Mouse (Mus musculus) adrenal gland, adult 8-10 months (tissue): Measurements from ENCODE around the gene Atl3. TPM values are rescaled to one million over a fixed set of nuclear protein-coding genes. Genes with fewer than 3 reads are reported as not detected.
"Not testable (repeated sequence)": the region's sequence is repeated elsewhere in the genome, so short reads cannot be mapped to it uniquely, and the experiment has no call there.

Experiments used
- DNase-seq: peaks from one replicate; pipeline ENCODE4 v3.0.0; 2022
- total RNA-seq, 4 experiments: library from RNA; stranded (reverse); gene quantifications; 2 replicates each; pipeline ENCODE4 v1.2.4; 2022

Atl3 gene
- 100 to 1,000 TPM; 126 to 140 (median 136) TPM for total RNA-seq

DNA sequence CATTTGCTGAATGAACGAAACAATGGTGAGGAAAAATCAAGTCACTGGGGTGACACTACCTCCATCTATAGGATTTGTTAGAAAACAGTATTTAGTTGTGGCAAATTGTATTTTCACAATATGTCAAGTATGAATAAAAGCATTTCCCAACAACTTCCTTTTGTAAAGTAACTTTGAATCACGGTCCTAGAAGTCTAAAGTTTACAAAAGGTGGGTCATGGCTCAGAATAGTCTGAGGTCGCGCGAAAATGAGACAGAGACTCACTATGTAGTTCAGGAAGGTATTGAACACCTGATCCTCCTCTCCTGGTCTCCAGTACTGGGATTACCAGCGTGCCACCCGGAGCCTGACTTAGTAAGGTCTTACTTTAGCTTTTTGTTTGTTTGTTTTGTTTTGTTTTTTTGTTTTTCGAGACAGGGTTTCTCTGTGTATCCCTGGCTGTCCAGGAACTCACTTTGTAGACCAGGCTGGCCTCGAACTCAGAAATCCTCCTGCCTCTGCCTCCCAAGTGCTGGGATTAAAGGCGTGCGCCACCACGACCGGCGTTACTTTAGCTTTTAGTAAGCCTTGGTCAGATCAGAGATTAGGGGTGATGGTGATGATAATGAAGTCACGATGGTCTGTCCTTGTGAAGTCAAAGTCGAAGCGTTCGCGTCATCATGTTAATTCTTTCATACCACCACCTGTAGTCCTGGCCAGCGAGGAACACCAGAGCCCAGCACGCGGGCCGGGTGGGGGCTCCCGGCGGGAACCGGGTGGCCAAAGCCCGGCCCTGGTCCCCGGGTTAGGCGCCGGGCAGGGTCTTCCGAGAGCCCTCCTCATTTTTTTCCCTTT is at the start of gene Atl3:
TSS of gene Atl3 (plus strand) at position 689 of the 835 bp plus-strand sequence.
- no peak for DNase-seq

DNA sequence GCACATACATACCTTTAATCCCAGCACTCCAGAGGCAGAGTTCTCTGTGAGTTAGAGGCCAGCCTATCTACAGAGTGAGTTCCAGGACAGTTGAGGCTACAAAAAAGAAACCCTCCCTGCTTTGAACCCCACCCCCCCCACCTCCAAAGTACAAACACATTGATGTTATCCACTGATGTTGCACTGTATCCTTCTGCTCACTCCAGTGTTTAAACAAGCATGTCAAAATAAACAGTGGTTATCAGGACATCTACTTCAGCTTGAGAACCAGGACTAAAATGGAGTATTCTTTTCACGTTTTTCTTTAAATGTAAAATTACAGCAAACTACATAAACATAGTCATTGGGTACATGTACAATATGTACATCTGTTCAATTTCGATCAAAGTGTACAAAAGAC is 48.7 kb upstream of the Atl3 start:
- DNase-seq = no peak

DNA sequence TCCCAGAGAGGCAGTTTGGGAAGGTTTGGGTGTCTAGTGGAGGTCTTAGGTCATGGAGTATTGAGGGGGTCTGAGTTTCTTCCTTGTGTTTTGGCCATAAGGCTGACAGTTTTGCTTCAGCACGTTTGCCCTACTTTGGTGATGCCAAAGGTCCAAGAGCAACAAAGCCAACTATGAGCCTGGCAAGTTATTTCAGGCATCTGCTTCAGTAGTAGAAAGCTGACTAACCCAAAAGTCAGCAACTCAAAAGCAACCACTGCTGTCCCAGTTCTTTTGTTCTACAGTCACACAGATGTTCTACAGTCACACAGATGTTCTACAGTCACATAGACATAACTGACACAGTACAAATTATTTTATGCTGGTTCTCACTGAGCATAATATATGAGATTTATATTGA is 48.2 kb upstream of the Atl3 start:
- no peak for DNase-seq

DNA sequence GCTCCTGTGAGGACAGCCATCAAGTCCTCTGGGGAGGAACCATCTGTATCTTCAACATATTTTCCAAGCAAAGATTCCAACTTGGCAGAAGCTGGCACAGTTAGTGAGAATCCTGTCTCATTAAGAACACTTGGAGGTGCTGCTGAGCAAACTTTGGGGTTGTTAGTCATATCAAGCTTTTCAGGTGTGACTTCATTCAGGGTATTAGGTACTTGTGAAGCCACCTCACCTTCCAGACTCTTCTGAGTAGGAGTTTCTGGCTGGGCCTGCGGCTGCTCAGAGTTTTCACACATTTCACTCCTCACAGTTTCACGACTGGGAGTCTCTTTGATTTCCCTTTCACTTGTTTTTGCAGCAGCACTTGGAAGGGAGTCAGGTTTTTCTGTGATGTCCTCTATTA is 37.0 kb upstream of the Atl3 start:
- DNase-seq = no peak

DNA sequence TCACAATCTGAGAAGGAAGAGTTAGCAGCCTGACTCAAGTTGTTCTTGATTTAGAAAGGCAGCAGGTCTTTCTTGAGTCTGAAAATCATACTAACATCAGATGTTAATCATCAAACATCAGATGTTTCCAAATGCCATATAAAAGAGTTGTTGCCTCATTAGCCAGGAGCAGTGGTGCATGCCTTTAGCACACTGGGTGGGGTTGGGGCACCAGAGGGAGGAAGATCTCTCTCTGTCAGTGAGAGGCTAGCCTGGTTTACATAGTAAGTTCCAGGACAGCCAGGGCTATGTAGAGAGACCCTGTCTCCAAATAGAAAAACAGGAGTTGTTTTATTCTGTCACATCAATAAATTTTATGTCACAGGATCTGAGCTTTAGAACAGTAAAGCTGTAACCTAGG is 34.9 kb upstream of the Atl3 start:
- DNase-seq = no peak

DNA sequence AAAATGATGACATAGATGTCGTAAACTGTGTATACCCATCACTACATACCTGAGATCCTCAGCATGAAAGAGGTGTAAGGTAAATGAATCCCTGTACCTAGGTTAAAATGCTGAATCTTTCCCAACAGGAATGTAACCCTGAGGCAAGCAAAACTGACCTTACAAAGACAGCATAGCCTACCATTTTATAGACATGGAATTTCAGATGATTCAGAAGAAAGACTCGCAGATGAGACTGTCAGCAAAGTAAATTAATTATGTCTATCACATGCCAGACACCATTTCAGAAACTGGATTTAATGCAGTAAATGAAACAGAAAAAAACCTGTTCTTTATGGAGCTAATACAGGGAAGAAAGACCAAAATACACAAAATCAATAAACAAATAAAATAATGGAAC is 34.5 kb upstream of the Atl3 start:
- DNase-seq = no peak

DNA sequence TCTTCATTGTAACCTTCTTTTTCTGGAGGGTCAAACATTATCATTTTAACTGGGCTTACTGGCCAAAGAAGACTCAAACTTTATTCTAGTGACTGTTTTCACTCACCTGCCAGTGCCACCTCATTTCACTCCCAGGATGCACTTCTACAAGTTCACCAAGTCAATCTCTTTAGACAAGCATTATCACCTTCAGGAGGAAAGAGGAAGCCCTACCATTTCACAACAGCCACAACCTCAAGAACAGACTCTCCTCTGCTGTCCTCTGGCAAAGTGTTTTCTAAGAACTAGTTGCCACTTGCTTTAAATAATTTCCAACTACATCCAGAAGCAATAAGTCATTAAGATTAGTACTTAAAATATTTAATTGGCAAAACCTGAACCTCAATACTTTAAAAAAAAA is 25.9 kb upstream of the Atl3 start:
- DNase-seq = no peak

DNA sequence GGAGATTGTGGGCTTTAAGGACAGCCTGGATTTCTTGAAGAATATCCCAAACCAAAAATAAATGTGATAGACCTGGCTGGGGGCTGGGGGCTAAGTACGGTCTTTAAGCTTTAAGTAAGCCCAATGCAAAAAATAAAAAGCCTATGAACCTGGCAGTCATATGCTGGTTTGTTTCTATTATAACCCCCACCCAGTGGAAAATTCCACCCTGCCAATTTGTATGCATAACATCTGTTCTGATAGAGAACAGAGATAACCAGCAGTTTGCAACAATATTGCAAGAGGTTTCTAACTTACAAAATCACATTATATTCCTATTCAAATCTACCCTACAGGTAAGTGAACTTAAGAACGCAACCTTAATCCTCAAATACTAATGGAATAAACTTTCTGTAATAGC is 23.2 kb upstream of the Atl3 start:
- DNase-seq = no peak

DNA sequence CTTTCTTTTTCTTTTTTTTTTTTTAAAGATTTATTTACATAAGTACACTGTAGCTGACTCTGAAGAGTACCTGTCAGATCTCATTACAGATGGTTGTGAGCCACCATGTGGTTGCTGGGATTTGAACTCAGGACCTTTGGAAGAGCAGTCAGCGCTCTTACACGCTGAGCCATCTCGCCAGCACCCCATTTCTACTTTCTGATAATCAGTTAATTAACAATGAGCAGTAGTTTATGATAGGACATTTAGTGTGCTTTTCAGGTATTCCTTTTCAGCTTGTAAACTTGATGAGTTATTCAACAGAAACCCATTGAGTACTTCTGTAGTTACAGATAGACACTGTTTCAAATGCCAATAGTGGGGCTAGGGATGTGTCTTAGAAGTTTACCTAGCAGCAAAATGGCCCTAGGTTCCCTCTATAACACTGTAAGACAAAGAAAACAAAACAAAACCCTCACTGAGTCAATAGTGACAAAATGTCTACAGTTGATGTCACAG is 14.0 kb upstream of the Atl3 start:
- no peak for DNase-seq

DNA sequence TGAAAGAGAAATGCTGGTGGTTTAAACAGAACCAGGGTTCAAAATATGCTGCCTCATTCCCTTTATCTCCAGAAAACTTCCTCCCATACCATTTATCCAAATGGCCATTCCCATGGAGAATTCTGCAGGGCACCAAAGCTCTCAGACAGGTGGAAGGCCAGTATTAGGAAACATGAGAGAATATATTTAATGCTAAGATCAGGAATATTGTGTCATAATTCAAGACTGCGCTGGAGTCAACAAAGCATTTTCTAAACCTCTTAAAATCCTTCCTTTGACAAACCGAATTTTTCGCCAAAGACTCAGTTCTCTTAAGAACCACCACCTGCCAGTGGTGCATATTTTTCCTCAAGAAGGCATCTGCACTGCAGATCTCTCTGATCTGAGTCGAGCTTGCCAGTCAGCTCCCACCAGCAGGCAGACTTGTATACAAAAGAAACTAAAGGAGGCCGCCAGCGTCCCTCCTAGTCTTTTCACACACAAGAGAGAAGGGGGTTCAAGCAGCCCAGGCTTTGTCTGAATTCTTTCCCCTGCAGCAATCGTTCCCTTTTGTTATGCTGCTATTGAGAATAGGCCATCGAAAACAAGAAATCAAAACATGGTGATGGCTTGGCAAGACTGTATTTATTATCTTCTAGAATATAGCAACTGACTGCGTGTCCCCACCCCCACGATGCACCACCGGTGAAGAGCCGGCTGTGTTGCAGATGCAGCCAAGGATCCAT is 12.1 kb upstream of the Atl3 start:
- DNase-seq = peak; percentile 32

DNA sequence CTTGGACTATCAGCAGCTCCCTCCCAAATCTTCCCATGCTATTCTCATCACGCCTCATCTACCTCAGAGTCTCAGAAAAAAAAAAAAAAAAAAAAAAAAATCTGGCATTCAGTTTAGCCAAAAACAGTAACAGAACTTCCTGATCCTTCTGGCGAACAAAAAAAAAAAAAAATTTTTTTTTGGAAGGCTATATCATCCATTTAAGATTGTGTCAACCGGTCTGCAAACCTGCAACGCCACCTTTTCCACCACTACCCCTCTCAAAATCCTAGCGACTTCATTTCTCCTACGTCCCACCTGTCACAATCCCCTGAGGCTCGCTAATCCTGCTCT is 11.6 kb upstream of the Atl3 start:
- no peak for DNase-seq

DNA sequence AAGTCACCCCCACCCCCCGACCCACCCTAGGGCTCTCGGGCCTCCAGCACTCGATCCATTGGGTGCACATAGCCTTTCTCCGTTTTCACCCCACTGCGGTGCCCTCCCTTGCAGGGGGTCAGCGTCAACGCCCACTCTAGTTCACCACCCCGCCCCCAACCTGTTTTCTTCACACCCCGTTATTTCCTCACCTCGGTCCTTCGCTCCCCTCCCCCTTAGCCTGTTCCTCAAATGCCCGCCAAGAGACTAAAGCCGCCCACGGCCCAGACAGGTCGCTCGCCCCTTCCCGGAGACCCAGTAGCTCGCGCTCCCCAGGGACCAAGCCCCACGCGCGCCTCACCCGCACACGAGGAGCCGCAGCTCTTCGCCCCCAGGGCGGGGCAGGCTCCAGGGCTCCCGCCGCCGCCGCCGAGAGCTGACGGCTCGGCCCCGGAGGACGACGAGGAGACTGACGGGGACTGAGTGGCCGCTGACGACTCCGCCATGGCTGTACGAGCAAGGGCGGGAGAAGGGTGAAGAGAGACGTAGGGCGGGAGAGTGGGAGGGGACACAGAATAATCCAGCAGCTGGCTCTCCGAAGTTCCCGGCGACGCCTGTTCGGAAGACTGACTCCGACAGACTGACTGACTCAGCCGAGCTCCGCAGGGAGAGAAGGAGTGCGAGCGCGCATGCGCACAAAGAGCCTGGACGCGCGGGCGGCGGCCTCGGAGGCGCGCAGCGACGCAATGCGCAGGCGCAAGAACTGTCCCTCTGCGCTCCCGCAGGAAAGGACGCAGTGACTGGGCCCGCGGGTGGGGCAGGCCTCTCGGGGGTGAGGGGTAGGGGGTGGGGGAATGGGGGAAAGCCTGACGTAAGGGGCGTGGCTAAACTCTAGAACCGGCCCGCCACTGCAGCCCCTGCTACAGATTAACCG is 11.0 kb upstream of the Atl3 start, which contains the start of gene Rtn3:
TSS of gene Rtn3 (minus strand) at position 683 of the 913 bp plus-strand sequence.
- peak; percentile 96 for DNase-seq

DNA sequence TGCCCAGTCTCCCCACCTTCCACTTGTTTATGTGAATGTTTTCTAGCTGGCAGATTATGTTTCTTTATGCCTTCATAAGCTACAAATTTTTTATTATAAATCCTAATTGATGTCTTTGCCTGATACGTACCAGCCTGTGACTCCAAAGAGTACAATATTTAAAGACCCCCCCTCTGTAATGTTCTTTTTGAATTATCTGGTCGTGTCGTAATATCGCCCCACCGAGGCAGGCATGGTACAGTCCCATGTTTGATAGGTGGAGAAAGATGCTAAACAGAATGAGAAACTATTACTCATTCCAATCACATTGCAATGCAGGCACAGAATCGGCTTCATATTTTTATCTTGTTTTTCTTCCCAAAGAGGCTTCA is 10.3 kb upstream of the Atl3 start:
- peak; percentile 29 for DNase-seq

DNA sequence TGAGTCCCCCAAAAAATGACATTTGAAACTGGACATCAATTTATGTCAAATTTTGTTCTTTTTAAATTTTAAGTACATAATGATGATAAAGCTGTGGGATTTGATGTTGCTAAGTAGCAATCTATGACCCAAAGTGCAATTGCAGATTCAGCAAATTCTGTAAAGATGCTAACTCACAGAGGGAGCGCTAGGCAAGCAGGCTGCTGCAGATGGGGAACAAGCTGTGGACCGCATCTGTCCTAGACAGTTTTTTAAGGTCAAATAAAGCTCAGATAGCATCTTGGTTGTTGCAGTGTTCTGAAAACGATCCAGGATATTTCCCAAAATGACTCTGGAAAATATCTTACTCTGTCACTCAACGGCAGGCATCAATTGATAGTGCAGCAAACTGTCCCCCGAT is 9.8 kb upstream of the Atl3 start:
- DNase-seq = no peak

DNA sequence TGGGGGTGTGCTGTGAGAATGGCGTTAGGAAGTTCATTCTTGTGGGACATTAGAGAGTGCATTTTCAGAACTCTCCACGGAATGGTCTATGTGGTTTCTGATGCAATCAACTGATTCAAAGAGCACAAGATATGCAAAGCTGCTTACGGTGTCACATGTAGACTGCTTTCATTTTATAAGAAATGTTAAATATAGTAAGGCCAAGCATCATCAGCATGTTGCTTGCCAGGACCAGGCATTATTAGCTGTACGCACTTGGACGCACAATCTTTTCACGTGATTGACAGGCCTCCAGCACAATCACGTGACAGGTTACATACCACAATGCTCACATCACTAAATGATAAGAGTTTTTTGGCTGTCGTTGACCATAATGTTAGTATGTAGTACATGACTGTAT is 6.2 kb upstream of the Atl3 start:
- no peak for DNase-seq

DNA sequence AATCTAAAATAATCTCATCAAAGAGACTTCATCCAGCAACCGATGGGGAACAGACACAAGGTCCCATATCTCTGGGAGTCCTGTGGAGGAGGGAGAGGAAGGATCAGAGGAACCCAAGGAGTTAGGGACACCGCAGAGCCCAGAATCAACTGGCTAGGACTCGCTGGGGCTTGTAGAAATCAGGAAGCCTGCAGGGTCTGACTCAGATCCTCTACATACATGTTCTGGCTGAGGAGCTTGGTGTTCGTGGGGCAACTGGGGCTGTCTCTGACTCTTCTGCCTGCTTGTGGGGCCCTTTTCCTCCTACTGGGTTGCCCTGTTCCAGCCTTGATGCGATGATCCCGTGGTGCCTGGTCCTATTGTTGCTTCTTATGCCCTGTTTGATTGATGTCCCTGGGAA is 1.9 kb upstream of the Atl3 start:
- DNase-seq = no peak

DNA sequence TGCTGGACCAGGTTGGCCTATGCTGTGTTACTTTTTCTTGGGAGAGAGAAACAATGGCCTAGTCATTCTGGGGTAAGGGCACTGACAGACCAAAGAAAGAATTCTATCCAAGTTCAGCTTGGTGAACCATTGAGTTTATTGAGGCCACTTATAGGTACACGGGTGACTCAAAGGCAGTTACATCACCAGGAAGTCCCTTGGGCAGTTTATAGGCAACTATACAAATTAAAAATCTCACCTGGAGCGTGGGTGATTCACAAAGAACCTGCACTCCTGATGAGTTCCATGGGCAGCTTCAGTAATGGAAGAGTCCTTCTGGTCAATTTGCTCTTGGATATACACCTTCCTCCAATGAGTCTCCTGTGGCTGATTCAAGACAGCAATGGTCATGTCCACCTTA is 1.2 kb upstream of the Atl3 start:
- DNase-seq = no peak

DNA sequence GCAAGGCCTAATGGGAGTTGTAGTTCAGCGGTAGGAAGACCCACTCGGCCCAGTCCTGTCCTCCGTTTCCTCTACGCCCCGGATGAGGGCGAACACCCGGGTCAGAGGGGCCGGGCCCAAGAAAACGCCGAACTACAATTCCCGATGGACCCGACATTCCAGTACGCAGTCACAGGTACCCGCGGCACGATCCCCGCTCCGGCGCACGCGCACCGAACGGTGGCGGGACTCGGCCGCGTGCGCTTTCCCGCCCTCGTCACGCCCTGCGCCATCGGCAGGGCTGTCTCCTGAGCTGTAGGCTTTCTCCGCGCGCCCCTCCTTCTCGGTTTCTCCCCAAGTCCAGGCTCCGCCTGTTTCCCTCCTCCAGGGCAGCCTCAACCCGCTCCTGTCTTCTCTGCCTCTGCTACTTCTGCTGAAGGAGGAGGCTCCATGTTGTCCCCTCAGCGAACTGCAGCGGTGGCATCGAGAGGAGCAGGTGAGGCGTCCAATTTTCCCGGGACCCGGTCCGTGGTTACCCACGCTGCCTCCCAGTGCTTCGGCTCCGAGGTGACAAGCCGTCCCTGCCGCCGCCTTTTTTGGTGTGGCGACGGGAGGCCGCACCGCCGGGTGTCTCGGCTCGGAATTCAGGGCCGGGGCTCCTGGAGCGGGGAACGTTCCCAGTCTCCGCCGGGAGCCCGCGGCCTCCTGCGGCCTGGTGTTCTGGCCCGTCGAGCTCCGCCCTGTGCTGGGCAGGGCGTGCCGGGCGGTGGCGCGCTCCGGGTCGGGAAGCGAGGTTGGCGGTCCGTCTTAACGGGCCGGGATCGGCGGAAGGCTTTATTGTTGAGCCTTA is 561 bp downstream of the Atl3 start:
- DNase-seq = peak; percentile 97

DNA sequence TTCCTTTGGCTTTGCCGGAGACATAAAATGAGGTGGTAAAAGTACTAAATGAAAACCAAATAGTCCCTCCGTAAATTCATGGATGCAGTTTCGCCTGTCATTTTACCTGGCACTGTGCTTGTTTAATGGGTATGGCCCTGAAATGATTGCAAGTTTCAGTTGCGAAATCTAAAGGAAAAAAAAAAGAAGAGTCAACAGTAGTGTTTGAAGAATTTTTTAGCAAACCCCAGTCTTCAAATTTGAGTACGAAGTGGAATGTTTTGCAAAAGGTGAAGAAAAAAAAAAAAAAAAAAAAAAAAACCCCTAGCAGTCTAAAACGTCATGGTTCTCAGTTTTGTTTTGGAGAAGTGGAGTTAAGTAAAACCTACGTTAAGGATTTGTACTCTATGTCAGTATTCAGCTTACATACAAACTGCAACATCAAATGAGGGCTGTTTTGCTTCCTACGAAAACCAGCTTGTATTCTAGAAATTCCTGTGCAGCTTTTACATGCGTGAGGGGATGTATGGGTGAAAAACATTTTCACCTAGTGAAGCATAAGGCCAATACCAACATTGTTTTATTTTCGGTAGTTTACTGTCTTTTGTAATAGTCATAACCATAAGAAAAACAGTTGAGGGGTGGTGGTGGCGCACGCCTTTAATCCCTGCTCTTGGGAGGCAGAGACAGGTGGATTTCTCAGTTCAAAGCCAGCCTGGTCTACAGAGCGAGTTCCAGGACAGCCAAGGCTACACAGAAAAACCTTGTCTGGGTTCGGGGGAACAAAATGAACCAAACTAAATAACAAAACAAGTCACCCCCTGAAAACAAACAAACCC is 1.6 kb downstream of the Atl3 start:
- no peak for DNase-seq

DNA sequence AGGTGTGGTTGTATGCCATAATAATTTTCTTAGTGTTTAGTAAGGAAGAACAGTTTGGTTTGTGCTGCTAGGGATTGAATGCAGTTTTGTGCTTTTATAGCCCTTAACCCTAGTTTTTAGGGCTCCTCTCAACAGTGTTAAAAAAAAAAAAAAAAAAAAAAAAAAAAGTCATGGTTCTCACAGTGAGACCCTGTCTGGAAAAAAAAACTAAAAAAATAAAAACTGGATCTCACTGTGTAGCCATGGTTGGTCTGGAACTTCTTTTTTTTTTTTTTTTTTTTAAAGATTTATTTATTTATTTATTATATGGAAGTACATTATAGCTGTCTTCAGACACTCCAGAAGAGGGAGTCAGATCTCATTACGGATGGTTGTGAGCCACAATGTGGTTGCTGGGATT is 2.2 kb downstream of the Atl3 start:
- not testable (repeated sequence) for DNase-seq

DNA sequence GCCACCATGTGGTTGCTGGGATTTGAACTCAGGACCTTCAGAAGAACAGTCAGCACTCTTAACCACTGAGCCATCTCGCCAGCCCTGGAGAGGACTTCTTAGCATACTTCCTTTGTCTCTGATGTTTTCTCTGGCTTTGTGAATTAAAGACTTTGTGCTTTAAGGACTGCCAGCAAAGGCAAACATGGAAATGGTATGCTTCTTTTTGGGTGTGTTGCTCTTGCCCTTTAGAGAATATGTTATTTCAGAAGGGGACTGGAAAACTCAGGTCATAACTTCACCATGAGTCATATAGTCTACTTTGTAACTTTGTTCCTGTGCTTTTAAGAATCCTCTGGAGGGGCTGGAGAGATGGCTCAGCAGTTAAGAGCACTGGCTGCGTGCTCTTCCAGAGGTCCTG is 5.0 kb downstream of the Atl3 start:
- no peak for DNase-seq
